Mouse (Mus musculus): ENCODE data around the gene Scarb1.

DNA sequence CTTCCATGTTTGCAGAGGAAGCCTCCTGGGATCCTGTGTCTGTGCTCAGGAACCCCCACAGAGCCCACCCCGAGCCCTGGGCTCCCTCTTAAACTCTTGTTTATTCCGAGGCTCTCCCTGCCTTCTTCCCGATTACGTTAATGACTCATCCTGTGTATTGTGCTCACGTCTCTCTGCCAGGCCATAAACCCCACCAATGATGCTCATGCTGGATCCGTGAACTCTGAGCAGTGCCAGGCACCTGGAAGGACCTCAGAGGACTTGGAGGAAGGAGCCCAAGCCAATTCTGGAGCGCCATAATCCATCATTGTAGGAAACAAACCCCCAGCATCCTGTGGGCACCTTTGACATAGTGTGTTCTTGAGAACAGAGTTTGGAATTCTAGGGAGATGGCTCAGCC is 31.7 kb downstream of the Scarb1 start:
- TF ChIP-seq POLR2A (IDR thresholded peaks at IDR 0.05; ENCODE audit: insufficient read depth, low read length): no peak
- no peak for TF ChIP-seq CTCF (IDR thresholded peaks at IDR 0.05; ENCODE audit: low read depth, low read length)
- TF ChIP-seq EP300 (IDR thresholded peaks at IDR 0.05; ENCODE audit: insufficient read depth, low read depth, low read length): no peak
